Mouse (Mus musculus): ENCODE results near the gene Lbp.

Gene Lbp

DNA sequence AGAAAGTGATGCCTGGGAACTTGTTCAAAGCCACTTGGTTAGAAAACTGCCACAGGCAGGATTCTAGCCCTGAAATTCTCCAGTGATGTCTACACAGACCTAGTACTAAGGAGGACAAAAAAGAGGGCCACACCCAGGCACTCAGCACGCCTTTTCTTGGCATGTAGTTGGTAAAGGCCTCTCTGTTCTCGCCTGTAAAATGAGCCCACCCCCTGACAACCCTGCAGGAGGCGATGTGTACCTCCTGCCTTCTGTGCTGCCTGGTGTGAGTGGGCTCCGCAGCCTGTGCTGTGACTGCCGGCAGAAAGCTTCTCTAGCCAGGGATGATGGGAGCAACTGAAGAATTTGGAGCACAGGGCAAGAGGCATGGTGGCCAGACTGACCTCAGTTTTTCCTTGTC, 2.0 kb downstream of the Lbp start:
- in situ Hi-C loops (cut with MboI; ENCODE audit: low sequenced_read_pairs), result no loop called here

GRCm38 (mm10) chr2:158313089-158313488, 6.8 kb downstream of the Lbp start:
- in situ Hi-C loops (cut with MboI; ENCODE audit: low sequenced_read_pairs), result no loop called here

DNA sequence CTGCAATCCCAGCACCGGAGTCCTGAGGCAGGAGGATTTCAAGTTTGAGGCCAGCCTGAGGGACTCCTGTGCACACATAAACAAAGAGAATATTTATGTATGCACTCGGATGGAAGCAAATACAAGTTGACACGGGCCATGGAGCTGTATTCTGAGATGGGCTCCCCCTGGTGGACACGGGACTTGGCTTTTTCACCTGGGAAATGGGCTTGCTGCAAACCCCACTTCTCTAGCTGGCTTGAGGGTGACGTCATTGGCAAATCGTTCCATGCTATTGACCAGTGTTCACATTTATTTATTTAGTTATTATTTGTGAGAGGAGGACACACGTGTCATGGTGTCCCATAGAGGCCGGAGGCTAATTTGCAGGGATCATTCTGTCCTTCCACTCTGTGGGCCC, 10.1 kb downstream of the Lbp start:
- in situ Hi-C loops (cut with MboI; ENCODE audit: low sequenced_read_pairs), result no loop called here

GRCm38 (mm10) chr2:158317026-158317425, 10.7 kb downstream of the Lbp start:
- in situ Hi-C loops (cut with MboI; ENCODE audit: low sequenced_read_pairs), result no loop called here

DNA sequence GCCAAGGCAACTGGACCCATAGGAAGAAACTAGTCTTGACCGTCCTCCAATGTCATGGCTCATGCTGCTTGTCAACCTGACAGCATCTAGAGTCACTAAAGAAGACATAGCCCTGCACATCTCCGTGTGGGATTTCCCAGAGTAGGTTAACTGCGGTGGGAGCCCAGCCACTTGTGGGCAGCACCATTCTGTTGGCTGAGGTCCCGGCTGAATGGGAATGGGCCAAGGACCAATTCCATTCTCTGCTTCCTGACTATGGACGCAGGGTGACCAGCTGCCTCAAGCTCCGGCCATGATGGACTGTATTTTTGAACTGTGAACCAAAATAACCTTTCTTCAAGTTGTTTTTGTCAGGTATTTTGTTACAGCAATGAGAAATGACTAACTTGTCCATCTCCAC, 15.3 kb downstream of the Lbp start:
- in situ Hi-C loops (cut with MboI; ENCODE audit: low sequenced_read_pairs), result no loop called here

DNA sequence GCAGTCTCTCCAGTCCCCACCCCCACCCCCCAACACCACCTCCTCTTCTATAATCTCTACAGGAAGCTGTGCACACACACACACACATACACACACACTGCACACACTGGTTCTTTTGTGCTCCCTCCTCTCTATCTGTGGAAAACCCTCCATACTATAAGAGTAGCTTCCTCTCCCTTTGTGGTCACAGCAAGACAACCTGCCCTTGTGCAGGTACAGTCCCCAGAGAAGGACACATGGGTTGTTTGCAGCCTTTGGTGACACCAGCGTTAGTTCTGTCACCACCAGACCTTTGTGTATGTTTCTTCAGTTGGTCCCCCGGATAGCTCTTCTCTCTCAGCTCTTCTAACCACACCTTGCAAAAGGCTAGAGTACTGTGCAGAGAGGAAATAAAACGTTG, 16.6 kb downstream of the Lbp start:
- in situ Hi-C loops (cut with MboI; ENCODE audit: low sequenced_read_pairs), result no loop called here

- in situ Hi-C loops (cut with MboI; ENCODE audit: low sequenced_read_pairs), result no loop called here
Observed at GRCm38 (mm10) chr2:158324531-158325190, 18.4 kb downstream of the Lbp start.

GRCm38 (mm10) chr2:158325609-158326008, 19.3 kb downstream of the Lbp start:
- in situ Hi-C loops (cut with MboI; ENCODE audit: low sequenced_read_pairs), result no loop called here

GRCm38 (mm10) chr2:158334356-158334755, 28.1 kb downstream of the Lbp start:
- in situ Hi-C loops (cut with MboI; ENCODE audit: low sequenced_read_pairs), result loop anchor here (10.0 kb wide), 1 partner anchor 130 kb away; no protein-coding TSS in a partner anchor

GRCm38 (mm10) chr2:158337698-158338097, 31.4 kb downstream of the Lbp start:
- in situ Hi-C loops (cut with MboI; ENCODE audit: low sequenced_read_pairs), result loop anchor here (10.0 kb wide), 1 partner anchor 133 kb away; no protein-coding TSS in a partner anchor

DNA sequence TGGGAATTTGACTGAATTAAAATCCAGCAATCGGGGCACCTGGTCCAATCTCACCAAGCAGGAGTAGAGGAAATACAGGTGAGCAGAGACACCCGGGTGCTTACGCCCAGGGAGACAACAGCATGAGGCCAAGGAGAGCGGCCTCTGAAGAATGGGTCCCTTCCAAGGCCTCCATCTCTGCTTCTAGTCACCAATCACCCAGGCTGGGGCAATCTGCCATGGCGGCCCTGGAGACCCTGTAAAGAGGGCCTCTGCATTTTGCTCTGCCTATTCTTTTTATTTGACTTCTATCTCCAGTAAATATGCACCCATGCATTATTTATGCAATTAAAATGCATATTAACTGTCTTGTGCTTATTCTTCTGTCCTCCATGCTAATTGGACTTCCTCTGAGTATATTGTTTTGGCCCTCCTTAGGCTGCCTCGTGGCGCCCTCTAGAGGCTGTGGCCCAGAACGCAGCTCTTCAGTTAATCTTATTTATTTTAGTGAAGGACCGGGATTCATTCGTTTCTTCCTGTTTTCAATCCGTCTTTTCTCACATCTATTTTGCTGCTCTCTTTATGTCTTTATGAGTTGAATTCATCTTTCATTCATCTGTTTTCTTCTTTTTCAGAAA, 33.8 kb downstream of the Lbp start:
- in situ Hi-C loops (cut with MboI; ENCODE audit: low sequenced_read_pairs), result loop anchor here (10.0 kb wide), 1 partner anchor 135 kb away; no protein-coding TSS in a partner anchor

DNA sequence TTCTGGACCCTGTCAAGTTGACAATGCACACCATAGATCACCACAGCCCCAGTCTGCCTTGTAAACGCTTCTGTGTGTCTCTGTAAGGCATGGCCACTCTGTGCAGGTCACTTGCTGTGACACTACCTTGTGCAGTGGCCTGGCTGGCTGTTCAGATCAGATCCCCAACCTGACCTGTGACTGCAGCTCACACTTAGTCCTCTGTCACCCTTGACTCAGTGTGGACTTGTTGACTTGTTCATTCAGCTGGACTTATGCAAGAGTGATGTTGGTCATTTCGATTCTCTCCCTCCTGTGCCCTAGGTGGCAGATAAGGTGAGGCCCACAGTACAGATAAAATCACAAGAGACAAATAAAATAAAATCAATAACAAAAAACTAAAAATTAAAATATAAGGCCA, 35.0 kb downstream of the Lbp start:
- in situ Hi-C loops (cut with MboI; ENCODE audit: low sequenced_read_pairs), result no loop called here

DNA sequence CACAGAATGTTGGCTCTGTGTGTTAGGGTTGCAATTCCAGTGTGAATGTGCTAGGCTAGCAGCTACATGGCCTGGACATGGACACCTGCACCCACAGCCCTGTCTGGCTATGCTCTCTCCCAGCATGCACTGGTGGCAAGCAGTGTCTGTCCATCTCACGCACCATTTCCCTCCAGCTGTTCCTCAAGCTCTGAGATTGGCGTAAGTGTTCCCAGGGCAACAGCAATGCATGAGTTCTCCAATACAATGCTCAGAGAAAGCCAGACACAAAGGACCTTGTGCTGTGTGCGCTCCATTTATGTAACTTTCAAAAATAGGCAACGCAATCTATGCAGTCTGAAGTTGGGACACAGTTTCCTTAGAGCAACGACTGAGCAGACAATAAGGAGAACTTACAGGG, 37.2 kb downstream of the Lbp start:
- in situ Hi-C loops (cut with MboI; ENCODE audit: low sequenced_read_pairs), result no loop called here

- in situ Hi-C loops (cut with MboI; ENCODE audit: low sequenced_read_pairs), result no loop called here
Observed at GRCm38 (mm10) chr2:158346467-158346866, 40.2 kb downstream of the Lbp start.

GRCm38 (mm10) chr2:158347868-158348267, 41.6 kb downstream of the Lbp start:
- in situ Hi-C loops (cut with MboI; ENCODE audit: low sequenced_read_pairs), result no loop called here

GRCm38 (mm10) chr2:158352801-158353520, 46.7 kb downstream of the Lbp start:
- in situ Hi-C loops (cut with MboI; ENCODE audit: low sequenced_read_pairs), result no loop called here

DNA sequence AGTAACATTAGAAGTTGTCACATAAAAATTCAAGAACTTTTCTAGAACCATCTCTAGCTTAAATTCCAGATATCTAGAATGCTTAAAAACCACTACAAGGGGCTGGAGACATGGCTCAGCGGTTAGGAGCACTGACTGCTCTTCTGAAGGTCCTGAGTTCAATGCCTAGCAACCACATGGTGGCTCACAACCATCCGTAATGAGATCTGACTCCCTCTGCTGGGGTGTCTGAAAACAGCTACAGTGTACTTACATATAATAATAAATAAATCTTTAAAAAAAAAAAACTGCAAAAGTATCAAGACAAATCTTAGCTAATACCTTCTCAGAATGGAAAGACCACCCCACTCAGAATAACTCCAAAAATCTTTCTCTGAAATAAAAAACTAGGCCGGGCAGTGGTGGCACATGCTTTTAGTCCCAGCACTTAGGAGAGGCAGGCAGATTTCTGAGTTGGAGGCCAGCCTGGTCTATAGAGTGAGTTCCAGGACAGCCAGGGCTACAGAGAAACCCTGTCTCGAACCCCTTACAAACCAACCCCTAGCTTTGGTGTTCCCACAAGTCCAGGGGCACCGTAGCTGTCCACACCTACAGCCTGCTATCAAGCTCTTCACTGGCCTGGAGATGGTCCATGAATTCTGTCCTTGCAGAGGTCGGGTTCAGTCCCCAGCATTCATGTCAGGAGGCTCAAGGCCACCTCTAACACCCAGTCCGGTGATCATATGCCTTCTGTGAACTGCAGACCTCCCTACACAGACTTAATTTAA, 48.2 kb downstream of the Lbp start:
- in situ Hi-C loops (cut with MboI; ENCODE audit: low sequenced_read_pairs), result no loop called here

DNA sequence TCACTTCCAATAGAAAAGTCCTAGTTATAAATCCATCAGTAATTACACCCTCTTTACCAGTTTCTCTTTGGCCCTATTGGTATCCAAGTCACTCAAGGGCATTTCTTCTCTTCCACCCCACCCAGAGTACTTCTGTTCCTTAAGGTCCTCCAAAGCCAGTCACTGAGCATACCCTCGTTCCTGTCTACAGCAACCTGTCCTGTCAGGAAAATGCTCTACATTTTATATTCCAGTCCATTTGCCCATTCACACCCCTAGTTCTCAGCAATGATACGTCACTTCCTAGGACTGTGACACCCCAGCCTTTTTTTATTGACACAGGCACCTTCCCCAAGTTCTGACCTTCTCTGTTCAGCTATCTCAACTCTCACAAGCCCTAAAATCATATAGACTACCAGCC, 48.9 kb downstream of the Lbp start:
- in situ Hi-C loops (cut with MboI; ENCODE audit: low sequenced_read_pairs), result no loop called here

GRCm38 (mm10) chr2:158356121-158356520, 49.8 kb downstream of the Lbp start:
- in situ Hi-C loops (cut with MboI; ENCODE audit: low sequenced_read_pairs), result no loop called here

GRCm38 (mm10) chr2:158359757-158360620, 53.7 kb downstream of the Lbp start:
- in situ Hi-C loops (cut with MboI; ENCODE audit: low sequenced_read_pairs), result no loop called here
